Mouse (Mus musculus) liver, embryonic 16.5 days (tissue): ENCODE data around the gene Gm525. TPM values are rescaled to one million over a fixed set of nuclear protein-coding genes. Genes with fewer than 3 reads are reported as not detected.

Experiments used
- ATAC-seq: fragments of 200-750 bp; cut with Nextera tagmentation; 2 replicates; pipeline ENCODE4 v1.8.0; 2017; ENCODE audit warnings: low read depth, mild to moderate bottlenecking, moderate number of reproducible peaks, moderate library complexity
- H3K27ac ChIP-seq: fragments of 300-500 bp; sonication (generic); 2 replicates; pipeline ENCODE4 v1.5.1; 2014; ENCODE audit warnings: mild to moderate bottlenecking, low read length
- H3K27me3 ChIP-seq: fragments of 300-500 bp; sonication (generic); 2 replicates; pipeline ENCODE4 v1.6.1; 2014; ENCODE audit warnings: low read depth, low read length, mixed read lengths; ENCODE audit not compliant: control insufficient read depth, insufficient read depth
- H3K36me3 ChIP-seq: fragments of 300-500 bp; sonication (generic); 2 replicates; pipeline ENCODE4 v1.6.1; 2014; ENCODE audit warnings: mild to moderate bottlenecking; ENCODE audit not compliant: control insufficient read depth, insufficient read depth
- H3K4me1 ChIP-seq: fragments of 300-500 bp; sonication (generic); 2 replicates; pipeline ENCODE4 v1.6.1; 2014; ENCODE audit warnings: low read depth, low read length, mixed read lengths; ENCODE audit not compliant: control insufficient read depth
- H3K4me2 ChIP-seq: fragments of 300-500 bp; sonication (generic); 2 replicates; pipeline ENCODE4 v1.6.1; 2014; ENCODE audit warnings: low read depth, low read length, mixed read lengths
- H3K4me3 ChIP-seq: fragments of 300-500 bp; sonication (generic); 2 replicates; pipeline ENCODE4 v1.5.1; 2014; ENCODE audit warnings: low read depth, mild to moderate bottlenecking, low read length
- H3K9ac ChIP-seq: fragments of 300-500 bp; sonication (generic); 2 replicates; pipeline ENCODE4 v1.6.1; 2014; ENCODE audit warnings: low read depth, low read length
- H3K9me3 ChIP-seq: fragments of 300-500 bp; sonication (generic); replicated peaks from 2 replicates; pipeline ENCODE4 v1.6.1; 2016; ENCODE audit warnings: low read length; ENCODE audit not compliant: control insufficient read depth
- WGBS: fragments of 180-500 bp; shearing (Covaris S2); extraction: QIAGEN DNeasy Blood & Tissue Kit; methylation state at CpG from one replicate; pipeline ENCODE4 v1.1.7; 2014; ENCODE audit not compliant: insufficient replicate concordance; 5-methylcytosine and 5-hydroxymethylcytosine counted together
- polyA plus RNA-seq: library from polyadenylated mRNA; unstranded; fragments of >200 nt; fragmentation: Nextera tagmentation; extraction: Ambion mirVana; gene quantifications from 2 replicates; pipeline ENCODE4 v1.2.1, GENCODE M21; 2015

The Gm525 gene
- polyA plus RNA-seq, 1 experiment from 2014 or later = 0.18 TPM

DNA sequence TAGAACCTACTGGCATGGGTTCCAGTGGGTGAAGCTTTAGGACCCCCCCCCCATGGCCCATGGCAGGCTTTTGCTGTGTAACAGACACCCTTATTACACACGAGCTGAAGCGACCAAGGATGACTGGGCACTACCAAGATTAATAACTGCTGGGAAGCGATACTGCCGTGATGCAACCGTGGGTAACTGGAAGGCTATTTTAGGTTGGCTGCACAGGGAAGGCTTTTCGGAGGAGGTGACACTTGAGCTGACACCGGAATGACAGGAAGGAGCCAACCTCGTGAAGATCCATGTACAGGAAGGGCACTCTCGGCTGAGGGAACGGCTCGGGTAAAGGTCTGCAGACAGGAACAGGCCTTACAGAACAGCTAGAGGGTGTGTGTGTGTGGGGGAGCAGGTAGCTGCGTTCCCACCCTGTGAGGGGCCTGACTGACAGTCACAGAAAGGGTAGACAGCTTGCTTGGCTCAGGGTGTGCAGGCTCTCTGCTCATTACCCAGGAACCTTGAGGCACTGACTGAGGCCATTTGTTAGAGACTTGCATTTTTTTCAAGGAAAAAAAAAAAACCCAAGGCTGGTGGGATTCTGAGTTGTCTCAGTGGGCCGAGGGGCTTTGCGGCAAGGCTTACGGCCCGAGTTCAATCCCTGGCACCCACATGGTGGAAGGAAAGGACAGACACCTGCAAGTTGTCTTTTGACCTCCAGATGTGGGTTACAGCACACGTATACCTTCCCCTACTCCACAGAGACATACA lies 24.6 kb downstream of the Gm525 start:
- no peaks in the 10 kb centered on the region for H3K36me3 ChIP-seq
- H3K9ac ChIP-seq = no peak overlapping the region
- no peaks in the 10 kb centered on the region for H3K27me3 ChIP-seq
- no peak overlapping the region for H3K4me2 ChIP-seq
- H3K27ac ChIP-seq = no peak overlapping the region
- H3K9me3 ChIP-seq = no peaks in the 10 kb centered on the region
- no peaks in the 10 kb centered on the region for H3K4me1 ChIP-seq
- WGBS = 47% methylated on average over 17 of the region's 17 CpGs
- no peak overlapping the region for H3K4me3 ChIP-seq
- no peak for ATAC-seq

DNA sequence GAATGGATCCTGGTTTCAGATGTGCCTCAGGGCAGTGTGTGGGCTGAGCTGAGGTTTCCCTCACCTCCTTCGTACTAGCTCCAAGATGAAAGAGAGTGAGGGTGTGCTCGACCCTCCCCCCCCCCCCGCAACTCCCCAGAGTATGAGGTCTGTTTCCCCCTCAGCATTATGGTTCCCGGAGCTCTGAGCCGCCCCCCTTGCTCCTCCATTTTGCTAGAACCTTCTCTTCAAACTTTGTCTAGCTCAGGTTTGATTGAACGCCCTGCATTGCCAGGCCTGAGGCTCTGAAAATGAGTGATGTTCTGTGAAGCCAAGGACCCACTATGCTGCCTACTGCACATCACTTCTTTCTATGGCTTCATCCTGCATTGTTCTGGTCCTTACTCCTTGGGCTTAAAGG lies 25.3 kb downstream of the Gm525 start:
- no peak for ATAC-seq
- H3K9ac ChIP-seq = no peak overlapping the region
- H3K36me3 ChIP-seq = no peaks in the 10 kb centered on the region
- H3K4me3 ChIP-seq = no peak overlapping the region
- H3K9me3 ChIP-seq = no peaks in the 10 kb centered on the region
- H3K4me1 ChIP-seq = no peaks in the 10 kb centered on the region
- H3K27me3 ChIP-seq = no peaks in the 10 kb centered on the region
- no peak overlapping the region for H3K27ac ChIP-seq
- 63% methylated on average over 6 of the region's 6 CpGs for WGBS
- no peak overlapping the region for H3K4me2 ChIP-seq

DNA sequence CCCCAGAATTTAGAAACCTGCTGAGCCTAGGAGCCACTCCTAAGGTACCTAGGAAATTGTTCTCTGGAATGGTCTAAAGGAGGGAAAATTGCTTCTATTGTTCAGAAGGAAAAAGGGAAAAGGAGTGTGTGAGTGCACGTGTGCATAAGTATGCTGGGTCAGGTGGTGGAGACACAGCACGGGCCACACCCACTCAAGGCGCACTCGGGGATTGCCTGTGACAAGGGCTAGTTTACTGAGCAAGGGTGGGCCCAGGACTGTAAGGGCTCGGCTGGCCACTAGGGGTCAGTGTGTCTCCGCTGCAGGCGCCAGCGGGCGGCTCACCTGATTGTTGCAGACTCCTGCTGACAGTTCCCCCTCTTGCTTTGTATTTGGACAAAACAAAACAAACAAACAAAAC lies 26.8 kb downstream of the Gm525 start:
- Histone ChIP-seq H3K4me3 (peak overlapping the region; percentile 36), H3K27me3 (no peaks in the 10 kb centered on the region), H3K36me3 (no peaks in the 10 kb centered on the region), H3K4me2 (peak overlapping the region; percentile 52), H3K27ac (no peak overlapping the region), H3K9ac (no peak overlapping the region), H3K4me1 (no peaks in the 10 kb centered on the region), H3K9me3 (no peaks in the 10 kb centered on the region)
- ATAC-seq = peak; percentile 76
- WGBS = 0% methylated on average over 9 of the region's 9 CpGs

DNA sequence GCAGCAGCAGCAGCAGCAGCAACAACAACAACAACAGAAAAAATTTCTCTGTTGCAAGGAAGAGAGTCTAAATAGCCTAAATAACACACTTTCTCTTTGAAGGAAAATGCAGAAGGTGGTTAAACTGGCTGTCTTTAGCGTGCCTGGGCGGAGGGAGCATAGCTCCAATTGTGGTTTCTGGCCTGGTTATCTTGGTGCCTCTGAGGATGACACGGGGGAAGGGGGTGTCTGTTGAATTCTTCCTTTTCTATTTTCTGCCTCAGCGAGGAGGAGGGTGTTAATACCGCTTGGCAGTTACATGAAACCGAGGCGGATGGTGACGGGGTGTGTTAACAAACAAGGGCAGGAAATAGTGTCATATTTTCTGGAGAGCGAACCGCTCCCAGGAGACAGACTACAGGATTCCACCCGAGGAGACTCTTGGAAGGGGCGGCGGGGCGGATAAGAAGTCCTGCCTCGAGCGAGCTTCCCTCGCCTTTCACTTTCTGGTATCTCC lies 27.2 kb downstream of the Gm525 start:
- Histone ChIP-seq H3K4me1 (no peaks in the 10 kb centered on the region), H3K36me3 (no peaks in the 10 kb centered on the region), H3K27me3 (no peaks in the 10 kb centered on the region), H3K27ac (no peak overlapping the region), H3K9ac (no peak overlapping the region; the same call in 1 of the 2 replicates), H3K4me3 (peak overlapping the region; percentile 36), H3K4me2 (peak overlapping the region; percentile 52), H3K9me3 (no peaks in the 10 kb centered on the region)
- WGBS = 7% methylated on average over 17 of the region's 17 CpGs
- ATAC-seq = 0 out of 2 replicates have a peak, but pooled peaks have one; percentile 27

DNA sequence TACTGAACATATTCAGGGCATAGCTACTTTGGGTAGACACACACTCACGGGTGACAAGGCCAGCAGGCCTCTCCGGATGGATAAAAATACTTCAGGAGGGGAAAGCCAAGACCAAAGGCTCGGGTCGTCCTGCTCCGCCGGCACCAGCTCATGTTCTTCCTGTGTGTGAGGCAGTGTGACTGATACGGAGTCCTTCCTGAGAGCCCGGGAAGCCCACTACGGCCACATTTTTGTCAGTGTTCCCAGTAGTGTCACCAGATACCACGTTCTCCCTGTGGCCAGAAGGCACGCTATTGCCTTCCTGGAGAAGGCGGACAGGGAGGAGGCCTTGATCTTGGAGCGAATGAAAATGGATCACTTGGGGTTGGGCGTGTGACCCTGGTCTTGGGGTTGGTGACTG lies 29.5 kb downstream of the Gm525 start:
- no peaks in the 10 kb centered on the region for H3K9me3 ChIP-seq
- H3K27ac ChIP-seq = no peak overlapping the region
- H3K36me3 ChIP-seq = no peaks in the 10 kb centered on the region
- H3K27me3 ChIP-seq = no peaks in the 10 kb centered on the region
- no peak overlapping the region for H3K4me2 ChIP-seq
- 75% methylated on average over 14 of the region's 14 CpGs for WGBS
- no peaks in the 10 kb centered on the region; the same call in 1 of the 2 replicates for H3K4me1 ChIP-seq
- no peak overlapping the region for H3K9ac ChIP-seq
- peak; percentile 33; the same call in 1 of the 2 replicates for ATAC-seq
- no peak overlapping the region for H3K4me3 ChIP-seq

DNA sequence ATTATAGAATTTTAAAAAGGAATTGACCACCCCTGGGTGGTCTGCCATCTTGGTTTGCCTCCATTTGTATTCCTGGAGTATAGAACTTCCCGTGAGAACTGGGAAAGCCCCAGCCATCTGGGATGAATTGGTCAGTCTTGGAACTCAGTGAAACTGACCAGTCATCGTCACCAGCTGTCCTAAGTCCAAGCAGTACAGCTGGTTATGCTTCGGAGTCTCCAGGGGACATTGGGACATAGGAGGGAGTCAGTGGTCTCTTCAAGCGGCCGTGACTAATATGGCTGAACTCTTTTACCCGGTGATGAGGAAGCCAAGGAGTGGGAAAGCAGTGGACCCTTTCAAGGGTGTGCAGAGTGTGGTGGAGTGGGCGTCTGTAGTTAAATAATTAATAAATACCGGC lies 31.6 kb downstream of the Gm525 start:
- no peaks in the 10 kb centered on the region for H3K36me3 ChIP-seq
- no peak overlapping the region for H3K4me2 ChIP-seq
- no peak overlapping the region for H3K27ac ChIP-seq
- H3K4me3 ChIP-seq = no peak overlapping the region
- WGBS = 82% methylated on average over 8 of the region's 8 CpGs
- no peak overlapping the region for H3K9ac ChIP-seq
- no peaks in the 10 kb centered on the region for H3K9me3 ChIP-seq
- no peak for ATAC-seq
- no peaks in the 10 kb centered on the region for H3K27me3 ChIP-seq
- no peaks in the 10 kb centered on the region; the same call in 1 of the 2 replicates for H3K4me1 ChIP-seq

DNA sequence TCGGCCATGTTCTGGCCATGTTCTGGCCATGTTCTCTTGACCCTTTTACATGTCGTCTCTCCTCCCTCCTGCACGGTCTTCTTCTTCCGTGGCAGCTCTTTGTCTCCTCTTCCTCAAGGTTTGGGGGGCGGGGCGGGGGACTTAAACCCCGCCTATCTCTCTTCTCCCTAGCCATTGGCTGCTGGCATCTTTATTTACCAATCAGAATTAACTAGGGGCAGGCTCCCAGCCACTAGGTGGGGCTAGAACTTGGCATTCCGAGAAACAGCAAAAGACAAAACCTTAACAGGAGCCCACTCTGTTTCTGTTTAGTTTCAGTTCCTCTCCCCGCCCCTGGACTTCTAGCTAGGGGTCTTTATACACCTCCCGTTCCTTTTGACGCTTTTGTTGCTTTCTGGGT lies 32.2 kb downstream of the Gm525 start:
- 63% methylated on average over 11 of the region's 11 CpGs for WGBS
- Histone ChIP-seq H3K9ac (no peak overlapping the region), H3K27ac (no peak overlapping the region), H3K4me3 (no peak overlapping the region), H3K9me3 (no peaks in the 10 kb centered on the region), H3K36me3 (no peaks in the 10 kb centered on the region), H3K27me3 (no peaks in the 10 kb centered on the region), H3K4me1 (no peaks in the 10 kb centered on the region; the same call in 1 of the 2 replicates), H3K4me2 (no peak overlapping the region)
- no peak for ATAC-seq

DNA sequence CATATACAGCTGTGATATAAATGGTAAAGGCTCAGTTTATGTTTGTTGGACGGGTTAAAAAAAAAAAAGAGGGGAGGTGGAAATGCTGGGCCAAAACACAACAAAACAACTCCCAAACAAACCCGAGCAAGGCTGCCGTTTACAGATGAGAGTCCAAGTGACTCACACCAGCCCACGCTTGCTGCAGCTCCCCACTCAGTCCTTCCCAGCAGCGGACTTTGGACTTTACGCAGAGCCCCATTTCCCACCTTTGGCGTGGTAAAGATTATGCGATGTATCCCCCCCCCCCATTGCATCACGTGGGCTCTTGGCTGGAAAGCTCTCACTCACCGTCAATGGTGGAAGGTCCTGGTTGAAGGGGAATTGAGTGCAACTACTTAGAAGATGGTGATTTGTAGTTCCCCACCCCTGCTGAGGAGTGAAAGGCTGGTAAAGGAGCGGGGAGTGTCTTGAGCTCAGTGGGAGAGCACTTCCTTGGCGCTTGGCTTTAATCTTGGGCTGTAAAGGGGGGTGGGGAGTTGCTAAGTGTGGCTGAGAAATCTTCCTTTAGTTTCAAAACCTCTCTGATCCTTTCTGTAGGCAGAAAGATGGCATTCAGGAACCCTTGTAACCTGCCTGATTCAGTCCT lies 33.7 kb downstream of the Gm525 start:
- no peak overlapping the region for H3K4me2 ChIP-seq
- no peak overlapping the region for H3K4me3 ChIP-seq
- H3K9me3 ChIP-seq = no peaks in the 10 kb centered on the region
- no peaks in the 10 kb centered on the region for H3K36me3 ChIP-seq
- WGBS = 31% methylated on average over 12 of the region's 12 CpGs
- no peak overlapping the region for H3K27ac ChIP-seq
- H3K4me1 ChIP-seq = no peaks in the 10 kb centered on the region; the same call in 1 of the 2 replicates
- H3K27me3 ChIP-seq = no peaks in the 10 kb centered on the region
- no peak overlapping the region for H3K9ac ChIP-seq
- ATAC-seq = no peak

DNA sequence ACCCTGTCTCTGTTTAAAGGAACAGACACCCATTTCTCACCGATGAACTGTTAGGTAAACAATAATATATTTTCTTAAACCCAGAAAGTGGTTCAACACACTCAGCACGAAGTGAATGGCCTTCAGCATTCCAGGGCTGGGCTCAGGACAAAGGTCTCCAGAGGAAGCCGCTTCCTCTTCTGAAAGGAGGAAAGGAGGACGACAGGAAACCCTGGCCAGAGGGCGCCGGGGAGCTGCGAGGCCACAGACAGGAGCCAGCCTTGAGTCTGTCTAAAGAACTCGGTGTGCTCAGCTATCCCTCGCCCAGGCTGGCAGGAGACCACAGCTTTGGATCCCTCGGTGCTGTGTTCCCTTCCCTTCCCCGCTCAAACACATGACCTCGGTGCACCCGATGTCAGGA lies 50.8 kb downstream of the Gm525 start:
- H3K36me3 ChIP-seq = no peaks in the 10 kb centered on the region
- H3K4me3 ChIP-seq = no peak overlapping the region
- 8% methylated on average over 13 of the region's 13 CpGs for WGBS
- no peaks in the 10 kb centered on the region for H3K9me3 ChIP-seq
- no peak overlapping the region for H3K4me2 ChIP-seq
- H3K4me1 ChIP-seq = no peaks in the 10 kb centered on the region
- H3K9ac ChIP-seq = no peak overlapping the region
- no peak overlapping the region for H3K27ac ChIP-seq
- no peak for ATAC-seq
- H3K27me3 ChIP-seq = no peaks in the 10 kb centered on the region
